Mouse (Mus musculus) adrenal gland (tissue): ENCODE measurements at regions not wholly inside any gene's neighbourhood (a gene's known extent, or its start where the extent isn't known, plus 50 kb on each side); places are given as distances from the start of the nearest gene placed in this dataset.

Experiments
- intact Hi-C: fragments of 180-260 bp; cut with DNase I; formaldehyde crosslinking; loops from one replicate; pipeline ENCODE4 v1.15.1; 2025

DNA sequence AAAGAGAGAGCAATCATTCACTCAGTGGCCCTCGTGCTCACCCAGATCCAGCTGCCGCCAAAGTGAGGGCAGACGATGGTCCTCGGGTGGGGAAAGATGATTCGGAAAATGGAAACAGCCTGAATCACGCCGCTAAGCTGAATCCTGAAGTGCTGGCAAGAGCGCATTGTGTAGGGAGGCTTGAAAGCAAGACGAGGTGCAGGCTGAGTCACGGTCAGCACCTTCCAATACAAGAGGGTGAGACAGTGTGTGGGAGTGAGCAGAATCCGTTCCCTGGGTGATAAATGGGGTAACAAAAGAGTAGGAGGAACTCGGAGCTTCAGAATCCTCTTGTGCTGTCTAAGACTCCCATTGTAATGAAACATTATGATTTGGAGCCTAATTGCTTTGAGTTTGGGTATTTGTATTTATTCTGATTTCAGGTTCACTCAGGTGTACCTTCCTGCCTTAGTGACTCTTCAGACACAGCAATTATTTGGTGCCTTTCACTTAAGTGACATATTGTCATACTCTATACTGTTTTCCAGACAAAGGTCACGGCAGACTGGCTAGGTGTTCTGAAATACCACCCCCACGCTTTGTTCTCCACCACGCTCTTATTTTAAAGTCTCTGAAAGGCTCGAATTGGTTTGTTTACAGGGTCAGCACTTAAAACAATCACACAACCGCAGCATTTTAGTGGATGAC lies 70.0 kb downstream of the Mbip start:
- intact Hi-C loops, result no loop called here

GRCm38 (mm10) chr12:56265049-56265448 lies 80.6 kb downstream of the Mbip start:
- intact Hi-C loops, result no loop called here

GRCm38 (mm10) chr12:56261471-56261870 lies 84.2 kb downstream of the Mbip start:
- intact Hi-C loops, result no loop called here

GRCm38 (mm10) chr12:56258401-56259050 lies 87.2 kb downstream of the Mbip start:
- intact Hi-C loops, result no loop called here

DNA sequence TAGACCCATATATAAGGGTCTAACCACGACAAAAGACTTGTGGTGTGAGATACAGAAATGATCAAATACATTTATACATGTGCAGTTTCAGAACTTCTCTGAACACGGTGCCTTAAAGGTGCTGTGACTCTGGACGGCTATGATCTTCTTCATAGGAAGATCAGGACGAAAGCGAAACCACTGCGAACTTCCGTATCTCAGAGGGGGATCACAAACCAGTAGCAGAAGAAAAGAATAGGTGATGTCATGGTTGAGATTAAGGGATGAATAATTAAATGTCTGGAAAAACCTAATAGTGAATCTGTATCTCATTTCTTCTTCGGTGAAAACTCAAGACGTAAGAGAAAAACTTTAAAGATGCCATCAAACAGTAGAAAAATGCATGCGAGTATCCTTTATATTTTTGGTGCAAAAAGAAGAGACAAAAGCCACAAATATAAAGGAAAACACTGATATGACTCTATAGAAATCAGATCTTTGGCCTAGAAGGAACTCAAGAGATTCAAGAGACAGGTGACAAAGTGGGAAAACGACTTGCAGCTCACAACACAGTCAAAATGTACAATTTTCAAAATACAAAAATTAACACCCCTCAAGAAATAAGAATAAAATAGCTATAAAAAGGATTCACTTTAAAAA lies 89.3 kb downstream of the Mbip start:
- intact Hi-C loops, result no loop called here

DNA sequence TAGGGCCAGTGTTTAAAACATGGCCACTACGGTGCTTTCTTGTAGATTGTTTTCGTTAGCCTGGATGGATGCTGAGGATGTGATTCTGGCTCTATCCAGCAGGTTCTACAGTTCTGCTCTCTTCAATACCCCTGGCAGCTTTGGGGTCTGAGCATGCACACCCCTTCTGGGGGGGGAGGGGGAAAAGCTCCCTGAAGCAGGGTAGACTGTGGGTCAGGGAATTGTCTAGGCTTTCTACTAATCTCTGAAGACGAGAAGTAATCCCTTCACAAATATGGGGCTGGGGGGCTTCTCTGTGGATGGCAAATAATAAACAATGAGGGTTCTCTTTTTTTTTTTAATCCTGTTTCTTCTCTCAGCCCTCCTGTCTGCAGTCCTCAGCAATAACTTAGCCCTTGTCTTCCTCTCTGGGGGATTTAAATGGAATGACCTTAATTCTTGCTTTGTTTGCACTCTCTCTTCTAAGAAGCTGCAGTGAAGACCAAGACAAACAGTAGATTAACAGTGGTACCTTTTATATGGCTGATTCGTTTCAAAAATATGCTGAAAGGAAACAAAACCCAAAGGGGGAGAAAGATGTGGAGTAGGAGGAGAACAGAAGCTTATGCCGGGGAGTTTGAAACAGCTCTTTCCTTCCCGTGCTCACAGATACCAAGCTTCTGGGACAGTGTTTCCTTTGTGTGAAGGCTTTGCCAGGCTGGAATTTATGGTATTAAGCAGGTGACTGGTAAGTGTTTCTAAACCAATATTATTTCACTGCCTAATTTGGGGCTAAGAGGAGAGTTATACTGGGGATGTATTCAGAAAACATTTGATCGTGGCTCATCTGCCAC lies 92.9 kb downstream of the Mbip start:
- intact Hi-C loops, result no loop called here

- intact Hi-C loops, result no loop called here
Observed at GRCm38 (mm10) chr12:56250262-56250661, 95.4 kb downstream of the Mbip start.

DNA sequence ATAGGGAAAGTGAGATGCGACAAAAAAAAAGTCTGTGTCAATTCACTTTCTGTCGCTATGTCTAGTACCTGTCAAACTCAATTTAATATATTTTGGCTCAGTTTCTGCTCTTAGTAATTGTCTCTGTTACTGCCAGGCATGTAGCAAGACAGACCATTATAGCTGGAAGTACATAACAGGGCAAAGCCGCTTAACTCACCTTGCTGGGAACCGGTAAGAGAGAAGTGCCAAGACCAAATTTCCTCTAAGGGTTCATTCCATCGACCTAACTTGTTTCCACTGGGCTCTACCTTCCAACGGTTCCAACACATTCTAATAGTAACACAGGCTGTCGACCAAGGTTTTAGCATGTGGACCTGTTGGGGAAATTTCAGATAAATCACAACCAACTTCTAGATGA lies 99.3 kb downstream of the Mbip start:
- intact Hi-C loops, result no loop called here

- intact Hi-C loops, result loop anchor here (5.0 kb wide), 1 partner anchor 164 kb away; no protein-coding TSS in a partner anchor
Observed at GRCm38 (mm10) chr12:56242803-56243202, 102.9 kb downstream of the Mbip start.

DNA sequence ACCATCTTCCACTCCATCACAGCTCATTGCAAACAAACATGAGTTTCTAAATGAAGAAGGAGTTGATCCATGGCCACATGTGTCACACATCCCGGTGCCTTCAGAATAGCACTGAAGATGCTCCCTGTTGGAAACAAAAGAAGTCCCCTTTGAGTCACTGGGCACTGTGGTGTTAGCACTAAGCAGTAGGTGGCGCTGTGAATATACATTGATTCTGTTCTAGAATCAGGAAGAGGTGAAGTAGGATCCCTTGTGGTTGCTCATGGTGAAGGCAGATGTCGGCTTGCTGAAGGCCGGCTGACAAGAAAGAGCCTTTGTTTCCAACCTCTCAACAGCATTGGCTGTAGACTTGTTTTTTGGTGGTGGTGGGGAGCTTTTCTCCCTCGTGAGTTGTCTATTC lies 104.0 kb downstream of the Mbip start:
- intact Hi-C loops, result loop anchor here (5.0 kb wide), 1 partner anchor 166 kb away; no protein-coding TSS in a partner anchor

- intact Hi-C loops, result loop anchor here (5.0 kb wide), 1 partner anchor 167 kb away; no protein-coding TSS in a partner anchor
Observed at GRCm38 (mm10) chr12:56240206-56240605, 105.5 kb downstream of the Mbip start.

GRCm38 (mm10) chr12:56234571-56234970 lies 111.1 kb downstream of the Mbip start:
- intact Hi-C loops, result no loop called here

DNA sequence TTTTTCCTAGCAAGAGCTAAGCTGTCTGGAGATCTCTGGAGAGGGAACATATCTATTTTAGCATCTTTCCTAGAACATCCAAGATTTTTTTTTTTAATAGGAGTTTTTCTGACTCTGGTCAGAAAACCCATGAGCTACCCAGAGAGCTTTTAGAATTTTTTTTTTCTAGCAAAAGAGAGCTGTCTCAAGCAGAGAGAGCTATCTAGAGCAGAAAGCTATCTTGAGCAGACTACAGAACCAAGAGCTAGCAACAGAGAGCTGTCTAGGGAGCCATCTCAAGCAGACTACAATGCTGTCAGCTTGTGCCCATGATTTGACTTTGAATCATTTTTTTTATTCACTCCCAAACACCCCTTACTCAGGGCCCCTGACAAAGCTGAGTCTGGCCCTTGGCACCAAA lies 112.5 kb downstream of the Mbip start:
- intact Hi-C loops, result no loop called here

- intact Hi-C loops, result no loop called here
Observed at GRCm38 (mm10) chr12:56224142-56224895, 121.4 kb downstream of the Mbip start.

DNA sequence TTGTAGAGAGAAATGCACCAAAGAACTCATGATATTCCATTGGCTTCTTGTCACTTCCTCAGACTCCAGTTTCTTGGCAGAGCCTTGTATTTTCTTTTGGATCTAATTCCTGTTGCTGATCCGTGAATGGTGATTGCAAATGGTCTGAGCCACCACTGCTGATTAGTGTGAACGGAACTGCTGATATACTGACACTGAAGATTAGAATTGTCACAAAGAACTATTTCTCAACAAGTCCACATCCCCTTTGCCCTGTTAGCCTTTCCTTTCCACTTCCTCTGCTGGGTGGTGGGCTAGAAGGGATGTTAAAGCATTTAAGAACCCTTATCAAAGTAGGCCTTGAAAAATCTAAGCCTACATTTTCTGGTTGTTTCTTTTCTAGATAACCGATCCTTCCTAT lies 152.2 kb downstream of the Mbip start:
- intact Hi-C loops, result no loop called here

GRCm38 (mm10) chr12:56189562-56189961 lies 156.1 kb downstream of the Mbip start:
- intact Hi-C loops, result no loop called here

- intact Hi-C loops, result no loop called here
Observed at GRCm38 (mm10) chr12:56160736-56161135, 185.0 kb downstream of the Mbip start.

GRCm38 (mm10) chr12:56144359-56144758 lies 201.3 kb downstream of the Mbip start:
- intact Hi-C loops, result no loop called here

- intact Hi-C loops, result no loop called here
Observed at GRCm38 (mm10) chr12:56143789-56144188, 201.9 kb downstream of the Mbip start.

- intact Hi-C loops, result no loop called here
Observed at GRCm38 (mm10) chr12:56114446-56114845, 231.2 kb downstream of the Mbip start.

GRCm38 (mm10) chr12:56081406-56081805 lies 245.3 kb downstream of the Brms1l start:
- intact Hi-C loops, result no loop called here
